Mouse (Mus musculus): ENCODE measurements around the gene Cd99l2. TPM values are rescaled to one million over a fixed set of nuclear protein-coding genes. Genes with fewer than 3 reads are reported as not detected.
"Not testable (repeated sequence)": the region's sequence is repeated elsewhere in the genome, so short reads cannot be mapped to it uniquely, and the experiment has no call there.

Cd99l2 gene
- polyA plus RNA-seq, 1 experiment, result 51.2 TPM

DNA sequence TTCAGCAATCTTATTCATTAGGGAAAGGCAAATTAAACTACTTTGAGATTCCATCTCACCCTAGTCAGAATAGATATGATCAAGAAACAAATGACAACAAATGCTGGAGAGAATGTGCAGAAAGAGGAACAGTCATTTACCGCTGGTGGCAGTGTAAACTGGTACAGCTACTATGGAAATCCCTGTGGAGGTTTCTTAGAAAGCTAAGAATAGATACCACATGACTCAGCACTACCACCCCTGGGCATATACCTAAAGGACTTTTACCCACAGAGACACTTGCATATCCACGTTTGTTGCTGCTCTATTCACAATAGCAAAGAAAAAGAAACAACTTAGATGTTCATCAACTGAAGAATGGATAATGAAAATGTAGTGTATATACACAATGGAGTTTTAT, 31.7 kb upstream of the Cd99l2 start:
- H3K4me3 ChIP-seq (replicated peaks; ENCODE audit: extremely low read depth, low read depth, low read length), result no peak overlapping the region
- no peak for DNase-seq
- 59% methylated on average over 2 of the region's 2 CpGs for WGBS
- no peaks in the 10 kb centered on the region for H3K4me1 ChIP-seq (ENCODE audit: control insufficient read depth, insufficient read depth, low read length)
- TF ChIP-seq CTCF (IDR thresholded peaks at IDR 0.05; ENCODE audit: insufficient read depth, low read length) (no peak), POLR2A (IDR thresholded peaks at IDR 0.05; ENCODE audit: borderline replicate concordance, extremely low read depth, low read depth, low read length) (no peak)

DNA sequence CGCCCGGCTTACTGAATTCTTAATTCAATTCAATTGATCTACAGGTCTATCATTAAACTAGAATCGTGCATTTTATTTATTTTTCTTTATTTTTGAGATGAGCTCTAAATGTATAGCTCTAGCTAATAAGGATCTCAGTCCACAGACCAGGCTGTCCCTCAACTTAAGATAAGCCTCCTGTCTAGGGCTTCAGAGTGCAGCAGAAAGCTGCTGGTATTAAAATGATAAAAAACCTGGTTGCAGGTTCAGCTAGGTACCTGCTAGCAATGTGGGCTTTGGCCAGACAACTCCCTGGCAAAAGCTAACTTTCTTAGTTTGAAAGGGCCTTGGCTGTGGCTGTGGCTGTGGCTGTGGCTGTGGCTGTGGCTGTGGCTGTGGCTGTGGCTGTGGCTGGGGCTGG, 30.2 kb upstream of the Cd99l2 start:
- WGBS, result 82% methylated on average over 3 of the region's 3 CpGs

DNA sequence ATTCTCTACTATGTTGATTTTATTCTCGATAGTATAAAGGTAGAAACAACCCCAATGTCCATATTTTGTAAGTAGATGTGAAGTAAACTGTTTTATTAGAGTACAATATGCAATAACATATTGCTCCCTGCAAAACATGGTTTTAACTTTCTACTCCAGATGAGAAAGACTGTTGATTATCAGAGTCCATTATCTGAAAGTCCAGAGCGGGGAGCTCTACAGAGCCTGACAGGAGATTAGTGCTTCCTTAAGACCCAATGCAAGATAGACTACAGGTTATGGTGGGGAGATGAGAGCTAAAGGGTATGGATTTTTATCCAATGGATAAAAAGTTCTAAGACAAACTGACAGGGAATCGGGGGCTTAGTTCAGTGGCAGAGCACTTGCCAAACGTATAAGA, 26.6 kb upstream of the Cd99l2 start:
- no peaks in the 10 kb centered on the region for H3K4me1 ChIP-seq (ENCODE audit: control insufficient read depth, insufficient read depth, low read length)
- 79% methylated on average over 4 of the region's 4 CpGs for WGBS
- no peak overlapping the region for H3K4me3 ChIP-seq (replicated peaks; ENCODE audit: extremely low read depth, low read depth, low read length)
- no peak for DNase-seq
- TF ChIP-seq CTCF (IDR thresholded peaks at IDR 0.05; ENCODE audit: insufficient read depth, low read length), result no peak
- TF ChIP-seq POLR2A (IDR thresholded peaks at IDR 0.05; ENCODE audit: borderline replicate concordance, extremely low read depth, low read depth, low read length), result no peak

More for the DNA sequence above, 30.2 kb upstream of the Cd99l2 start:
- no peaks in the 10 kb centered on the region for H3K4me1 ChIP-seq (ENCODE audit: control insufficient read depth, insufficient read depth, low read length)
- no peak for DNase-seq
- TF ChIP-seq POLR2A (IDR thresholded peaks at IDR 0.05; ENCODE audit: borderline replicate concordance, extremely low read depth, low read depth, low read length), result no peak
- no peak for TF ChIP-seq CTCF (IDR thresholded peaks at IDR 0.05; ENCODE audit: insufficient read depth, low read length)
- H3K4me3 ChIP-seq (replicated peaks; ENCODE audit: extremely low read depth, low read depth, low read length), result no peak overlapping the region

DNA sequence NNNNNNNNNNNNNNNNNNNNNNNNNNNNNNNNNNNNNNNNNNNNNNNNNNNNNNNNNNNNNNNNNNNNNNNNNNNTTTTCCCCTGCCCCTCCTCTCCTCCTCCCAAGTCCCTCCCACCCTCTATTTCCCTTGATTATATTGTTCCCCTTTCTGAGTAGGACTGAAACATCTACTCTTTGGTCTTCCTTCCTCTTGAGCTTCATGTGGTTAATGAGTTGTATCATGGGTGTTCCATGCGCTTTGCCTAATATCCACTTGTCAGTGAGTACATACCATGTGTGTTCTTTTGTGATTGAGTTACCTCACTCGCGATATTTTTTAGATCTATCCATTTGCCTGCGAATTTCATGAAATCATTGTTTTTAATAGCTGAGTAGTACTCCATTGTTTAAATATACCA, 13.9 kb upstream of the Cd99l2 start:
- not testable (repeated sequence) for H3K4me1 ChIP-seq (ENCODE audit: control insufficient read depth, insufficient read depth, low read length); DNase-seq; H3K4me3 ChIP-seq (replicated peaks; ENCODE audit: extremely low read depth, low read depth, low read length)
- 83% methylated on average over 4 of the region's 4 CpGs for WGBS

DNA sequence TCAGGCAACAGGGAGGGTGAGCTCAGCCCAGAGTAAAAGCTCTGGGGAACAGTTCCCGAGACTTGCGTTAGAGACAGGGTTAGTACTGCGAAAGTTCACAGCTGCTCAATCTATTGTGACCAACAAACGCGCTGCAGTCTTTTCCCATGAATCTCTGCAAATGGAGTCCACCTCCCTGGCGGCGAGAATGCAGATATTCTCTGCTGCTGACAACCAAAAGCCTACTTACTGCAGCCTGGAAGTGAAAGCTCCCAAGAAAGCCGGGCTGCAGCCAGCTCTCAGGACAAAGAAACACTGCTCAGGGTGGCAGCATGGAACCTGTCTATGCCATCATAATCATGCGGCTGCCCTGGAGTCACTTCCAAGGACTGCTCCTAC, 619 bp upstream of the Cd99l2 start:
- no peak for TF ChIP-seq POLR2A (IDR thresholded peaks at IDR 0.05; ENCODE audit: borderline replicate concordance, extremely low read depth, low read depth, low read length)
- TF ChIP-seq CTCF (IDR thresholded peaks at IDR 0.05; ENCODE audit: insufficient read depth, low read length), result no peak
- 31% methylated on average over 9 of the region's 9 CpGs for WGBS
- peak overlapping the region; percentile 96 for H3K4me3 ChIP-seq (replicated peaks; ENCODE audit: extremely low read depth, low read depth, low read length)
- DNase-seq, result peak; percentile 36
- H3K4me1 ChIP-seq (ENCODE audit: control insufficient read depth, insufficient read depth, low read length), result no peaks in the 10 kb centered on the region; the same call in 1 of the 2 replicates

DNA sequence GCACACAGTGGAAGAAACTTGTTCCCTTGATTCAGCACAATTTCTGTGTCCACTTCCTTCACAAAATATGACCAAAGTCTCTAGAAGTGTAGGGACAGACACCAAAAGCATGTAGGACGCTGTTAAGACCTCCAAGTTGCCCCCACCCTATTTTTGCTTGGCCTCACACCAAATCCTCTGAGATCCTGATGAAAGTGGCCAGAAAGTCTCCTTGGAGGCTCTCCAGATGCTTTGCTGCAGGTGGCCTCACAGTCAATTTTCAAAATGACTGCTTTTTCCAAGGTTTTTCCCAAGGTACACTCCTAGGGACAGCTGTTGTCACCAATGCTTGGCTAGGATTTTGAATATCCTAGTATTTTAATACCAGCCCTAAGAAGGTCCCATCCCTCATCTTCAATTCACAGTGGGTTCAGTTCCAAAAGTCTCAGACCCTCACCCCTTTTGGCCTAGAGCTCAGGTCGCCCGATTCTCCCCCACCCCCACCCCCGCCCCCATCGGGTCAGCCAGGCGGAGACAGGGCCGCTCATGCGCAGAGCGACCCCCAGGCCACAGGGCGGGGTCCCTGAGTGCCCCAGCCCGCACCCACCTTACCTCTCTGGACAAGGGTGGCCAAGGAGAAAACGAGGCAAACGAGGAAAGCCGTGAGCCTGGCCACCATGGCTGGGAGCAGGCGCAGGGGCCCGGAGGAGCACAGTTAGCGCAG, 567 bp downstream of the Cd99l2 start:
- Histone ChIP-seq H3K4me1 (ENCODE audit: control insufficient read depth, insufficient read depth, low read length) (no peaks in the 10 kb centered on the region; the same call in 1 of the 2 replicates), H3K4me3 (replicated peaks; ENCODE audit: extremely low read depth, low read depth, low read length) (peak overlapping the region; percentile 96)
- no peak for TF ChIP-seq CTCF (IDR thresholded peaks at IDR 0.05; ENCODE audit: insufficient read depth, low read length)
- TF ChIP-seq POLR2A (IDR thresholded peaks at IDR 0.05; ENCODE audit: borderline replicate concordance, extremely low read depth, low read depth, low read length), result 0 out of 2 replicates have a peak, but pooled peaks have one; percentile 20
- 31% methylated on average over 17 of the region's 17 CpGs for whole genome bisulfite sequencing
- peak; percentile 3 for DNase-seq

DNA sequence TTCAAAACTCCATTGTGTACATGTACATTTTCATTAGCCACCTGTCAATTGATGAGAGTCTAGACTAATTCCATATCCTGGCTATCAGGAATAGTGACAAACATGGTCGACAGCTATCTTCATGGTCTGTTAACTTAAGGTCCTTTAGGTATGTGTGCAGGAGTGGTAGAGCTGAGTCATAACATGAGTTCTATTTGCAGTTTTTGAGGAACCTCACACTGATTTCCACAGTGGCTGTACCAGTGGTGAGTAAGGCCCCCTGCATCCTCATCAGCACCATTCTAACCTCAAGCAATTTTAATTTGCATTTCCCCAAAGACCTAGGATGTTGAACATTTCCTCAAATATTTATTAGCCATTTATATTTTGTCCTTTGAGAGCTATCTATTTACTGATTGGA, 3.3 kb downstream of the Cd99l2 start:
- 71% methylated on average over 1 of the region's 1 CpGs for WGBS
- no peaks in the 10 kb centered on the region; the same call in 1 of the 2 replicates for H3K4me1 ChIP-seq (ENCODE audit: control insufficient read depth, insufficient read depth, low read length)
- TF ChIP-seq CTCF (IDR thresholded peaks at IDR 0.05; ENCODE audit: insufficient read depth, low read length) (no peak), POLR2A (IDR thresholded peaks at IDR 0.05; ENCODE audit: borderline replicate concordance, extremely low read depth, low read depth, low read length) (no peak)
- H3K4me3 ChIP-seq (replicated peaks; ENCODE audit: extremely low read depth, low read depth, low read length), result no peak overlapping the region
- no peak for DNase-seq

DNA sequence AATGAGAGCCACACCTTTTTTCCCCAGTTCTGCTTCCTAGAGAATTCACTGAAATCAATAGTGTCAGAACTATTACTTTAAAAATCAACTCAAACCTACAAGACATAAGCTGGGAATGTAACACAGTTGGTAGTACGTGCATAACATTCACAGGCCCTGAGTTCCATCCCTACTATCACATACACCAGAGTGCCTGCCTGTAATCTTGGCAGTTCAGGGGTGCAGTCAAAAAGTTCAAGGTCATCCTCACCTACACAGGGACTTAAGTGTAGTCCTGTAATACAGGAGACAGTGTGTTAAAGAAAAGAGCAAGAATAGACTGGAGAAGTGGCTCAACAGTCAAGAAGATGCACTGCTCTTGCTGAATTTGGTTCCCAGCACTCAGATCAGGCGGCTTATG, 10.4 kb downstream of the Cd99l2 start:
- TF ChIP-seq POLR2A (IDR thresholded peaks at IDR 0.05; ENCODE audit: borderline replicate concordance, extremely low read depth, low read depth, low read length) (no peak), CTCF (IDR thresholded peaks at IDR 0.05; ENCODE audit: insufficient read depth, low read length) (no peak)
- DNase-seq, result no peak
- Histone ChIP-seq H3K4me3 (replicated peaks; ENCODE audit: extremely low read depth, low read depth, low read length) (no peak overlapping the region), H3K4me1 (ENCODE audit: control insufficient read depth, insufficient read depth, low read length) (no peaks in the 10 kb centered on the region)
- WGBS, result 80% methylated on average over 2 of the region's 2 CpGs

DNA sequence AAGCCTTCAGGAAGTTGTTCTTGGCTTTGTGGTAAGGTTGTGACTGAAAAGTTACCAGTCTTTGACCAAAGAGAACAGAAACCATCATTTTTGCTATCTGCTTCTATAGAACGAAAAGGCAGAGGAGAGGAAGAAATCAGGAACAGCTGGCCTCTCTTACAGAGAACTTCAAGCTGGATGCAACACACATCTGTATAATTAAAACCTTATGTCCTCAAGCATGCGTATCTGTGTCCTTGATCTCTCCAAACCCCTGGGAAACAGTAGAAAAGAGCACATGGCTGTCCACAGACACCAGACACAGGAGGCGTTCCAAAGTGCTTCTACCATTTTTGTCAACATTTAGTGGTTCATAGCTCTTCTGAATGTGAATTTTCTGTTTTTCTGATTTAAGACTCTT, 16.7 kb downstream of the Cd99l2 start:
- no peak overlapping the region for H3K4me3 ChIP-seq (replicated peaks; ENCODE audit: extremely low read depth, low read depth, low read length)
- DNase-seq, result no peak
- WGBS, result 75% methylated on average over 3 of the region's 3 CpGs
- no peaks in the 10 kb centered on the region for H3K4me1 ChIP-seq (ENCODE audit: control insufficient read depth, insufficient read depth, low read length)
- TF ChIP-seq POLR2A (IDR thresholded peaks at IDR 0.05; ENCODE audit: borderline replicate concordance, extremely low read depth, low read depth, low read length), result no peak
- no peak for TF ChIP-seq CTCF (IDR thresholded peaks at IDR 0.05; ENCODE audit: insufficient read depth, low read length)

DNA sequence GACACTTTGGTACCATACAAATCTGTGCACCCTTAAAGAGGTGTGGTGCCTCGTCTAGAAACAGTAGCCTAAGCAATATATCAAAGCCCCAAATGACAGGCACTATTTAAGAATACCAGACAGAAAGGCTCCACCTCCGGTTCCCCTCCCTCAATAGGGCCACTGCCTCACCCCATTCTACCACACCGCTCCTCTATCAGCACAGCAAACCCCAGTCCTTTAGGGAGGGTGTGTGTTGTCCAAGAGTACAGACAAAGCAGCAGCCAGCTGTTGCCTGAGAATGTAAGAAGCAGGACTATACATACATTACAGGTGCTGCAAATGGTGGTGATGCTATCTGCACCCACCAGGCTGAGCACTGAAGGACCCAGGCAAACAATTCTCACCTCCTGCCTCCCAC, 17.2 kb downstream of the Cd99l2 start:
- Histone ChIP-seq H3K4me1 (ENCODE audit: control insufficient read depth, insufficient read depth, low read length) (no peaks in the 10 kb centered on the region), H3K4me3 (replicated peaks; ENCODE audit: extremely low read depth, low read depth, low read length) (no peak overlapping the region)
- no peak for TF ChIP-seq CTCF (IDR thresholded peaks at IDR 0.05; ENCODE audit: insufficient read depth, low read length)
- TF ChIP-seq POLR2A (IDR thresholded peaks at IDR 0.05; ENCODE audit: borderline replicate concordance, extremely low read depth, low read depth, low read length), result no peak
- 73% methylated on average over 3 of the region's 3 CpGs for WGBS
- no peak for DNase-seq

Data from lung, adult 2 months (tissue).